Mouse (Mus musculus) erythroblast, embryonic 14.5 days (primary cell): ENCODE results near the gene Tbc1d9. TPM values are rescaled to one million over a fixed set of nuclear protein-coding genes. Genes with fewer than 3 reads are reported as not detected.
"Not testable (repeated sequence)": the region's sequence is repeated elsewhere in the genome, so short reads cannot be mapped to it uniquely, and the experiment has no call there.

Experiments used
- H3K27me3 ChIP-seq: 2 replicates; pipeline ENCODE4 v1.6.1; 2012; ENCODE audit warnings: inconsistent platforms; ENCODE audit not compliant: control insufficient read depth
- H3K36me3 ChIP-seq: 2 replicates; pipeline ENCODE4 v1.6.1; 2012; ENCODE audit warnings: mild to moderate bottlenecking, inconsistent platforms; ENCODE audit not compliant: control insufficient read depth
- H3K4me1 ChIP-seq: 2 replicates; pipeline ENCODE4 v1.6.1; 2012; ENCODE audit warnings: inconsistent platforms; ENCODE audit not compliant: control insufficient read depth
- H3K4me3 ChIP-seq: replicated peaks from 2 replicates; pipeline ENCODE3; 2012; ENCODE audit warnings: moderate library complexity, mild to moderate bottlenecking, inconsistent platforms
- H3K9me3 ChIP-seq: 2 replicates; pipeline ENCODE4 v1.6.1; 2012; ENCODE audit warnings: low read length, inconsistent platforms, mixed read lengths; ENCODE audit not compliant: control insufficient read depth
- GATA1 ChIP-seq: IDR thresholded peaks from 2 replicates; pipeline ENCODE4 v1.6.1; 2012; ENCODE audit warnings: low read length, inconsistent platforms, mixed read lengths
- TAL1 ChIP-seq: IDR thresholded peaks from 3 replicates; pipeline ENCODE4 v1.6.1; 2012; ENCODE audit warnings: low read length, inconsistent platforms, mixed read lengths
- polyA plus RNA-seq: library from polyadenylated mRNA; stranded (reverse); fragments of >175 nt; gene quantifications from 2 replicates; pipeline ENCODE4 v1.2.3, GENCODE M21; 2012

The Tbc1d9 gene
- polyA plus RNA-seq, 1 experiment = not detected

DNA sequence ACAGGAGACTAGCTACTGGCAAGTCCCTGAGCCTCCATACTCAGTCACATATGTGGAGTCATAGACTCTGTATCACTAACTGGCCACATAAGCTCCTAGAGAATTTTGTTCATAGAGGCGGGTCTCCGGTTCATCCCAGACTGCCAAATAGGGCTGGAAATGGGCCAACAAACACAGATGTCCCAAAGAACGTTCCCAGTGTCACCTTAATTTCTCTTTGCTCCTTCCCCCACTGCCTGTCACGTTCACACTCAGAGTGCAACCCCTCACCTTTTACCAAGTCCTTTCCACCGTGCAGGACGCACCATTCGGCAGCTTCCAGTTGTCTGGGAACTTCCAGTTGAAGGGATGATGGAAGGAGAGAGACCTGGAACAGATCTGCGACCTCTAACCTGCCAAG, 120.2 kb downstream of the Tbc1d9 start:
- Histone ChIP-seq H3K4me1 (no peaks in the 10 kb centered on the region), H3K27me3 (peaks cover 13% of the 10 kb centered on the region), H3K9me3 (no peaks in the 10 kb centered on the region), H3K36me3 (no peaks in the 10 kb centered on the region), H3K4me3 (no peak overlapping the region)
- TF ChIP-seq GATA1 = no peak
- TF ChIP-seq TAL1 = no peak

DNA sequence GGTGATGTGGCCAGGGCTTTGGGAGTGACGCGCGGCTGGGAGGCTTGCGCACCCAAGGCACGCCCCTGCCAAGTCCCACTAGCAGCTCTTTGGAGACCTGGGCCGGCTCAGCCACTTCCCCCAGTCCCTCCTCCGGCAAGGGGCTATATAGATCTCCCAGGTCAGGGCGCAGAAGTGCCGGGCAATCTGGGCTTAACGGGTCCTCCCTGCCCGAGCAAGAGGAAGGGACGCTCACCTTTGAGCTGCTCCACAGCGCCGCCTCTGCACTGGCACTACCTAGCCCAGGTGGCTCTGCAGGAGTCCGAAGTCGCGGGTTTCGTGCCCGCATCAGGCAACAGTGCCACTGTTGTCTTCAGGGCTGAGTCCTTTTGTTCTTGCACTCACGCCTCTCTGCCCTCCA, 125.0 kb downstream of the Tbc1d9 start, which contains the start of gene Ucp1:
TSS of gene Ucp1 (plus strand) at position 177 of the 400 bp plus-strand sequence.
- Histone ChIP-seq H3K4me3 (no peak within 1 kb of the TSS), H3K4me1 (no peaks in the 10 kb centered on the region), H3K9me3 (no peaks in the 10 kb centered on the region), H3K36me3 (no peaks in the 10 kb centered on the region), H3K27me3 (peaks cover 19% of the 10 kb centered on the region)
- TF ChIP-seq TAL1 (no peak), GATA1 (no peak)

DNA sequence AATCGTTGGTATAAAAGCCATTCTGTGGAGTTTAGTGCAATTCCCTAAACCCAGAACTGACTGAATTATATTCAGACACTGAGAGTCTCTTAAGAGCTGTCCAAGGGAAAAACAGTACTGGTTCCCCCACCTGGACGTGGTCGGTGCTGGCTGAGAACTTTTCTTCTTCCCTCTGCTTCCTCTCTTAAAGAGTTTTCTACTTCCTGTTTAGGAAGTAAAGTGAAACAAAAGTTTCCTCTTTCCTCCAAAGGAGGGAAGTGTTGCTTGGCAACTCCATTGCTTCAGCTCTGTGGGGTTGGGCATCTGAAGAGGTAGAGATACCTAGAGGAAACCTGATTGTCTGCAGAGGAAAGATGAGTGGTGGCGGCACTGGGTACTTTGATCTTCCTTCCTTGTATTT, 132.2 kb downstream of the Tbc1d9 start:
- H3K27me3 ChIP-seq = no peaks in the 10 kb centered on the region
- H3K4me3 ChIP-seq = no peak overlapping the region
- no peaks in the 10 kb centered on the region for H3K36me3 ChIP-seq
- H3K9me3 ChIP-seq = no peaks in the 10 kb centered on the region
- H3K4me1 ChIP-seq = no peaks in the 10 kb centered on the region
- no peak for TF ChIP-seq GATA1

DNA sequence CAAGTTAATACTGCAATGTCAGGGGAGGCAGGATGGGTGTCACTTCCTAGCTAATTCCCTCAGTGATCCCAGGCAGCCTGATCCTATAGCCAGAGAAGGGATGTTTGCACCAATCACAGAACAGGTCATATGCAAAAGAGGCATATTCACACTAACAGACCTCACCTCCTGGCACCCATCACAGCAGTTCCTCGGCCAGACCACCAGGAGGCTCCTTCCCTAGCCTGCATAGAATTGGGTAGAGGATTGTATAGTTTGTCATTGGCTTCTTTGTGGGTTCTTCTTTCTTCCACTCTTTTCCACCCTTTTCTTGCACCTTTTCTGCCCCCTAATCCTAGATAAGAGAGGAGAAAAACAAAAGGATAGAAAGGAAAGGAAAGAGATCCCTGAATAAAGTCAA, 135.0 kb downstream of the Tbc1d9 start:
- TF ChIP-seq TAL1 (no peak), GATA1 (no peak)
- Histone ChIP-seq H3K9me3 (no peaks in the 10 kb centered on the region), H3K27me3 (no peaks in the 10 kb centered on the region), H3K4me1 (no peaks in the 10 kb centered on the region), H3K4me3 (no peak overlapping the region), H3K36me3 (no peaks in the 10 kb centered on the region)

DNA sequence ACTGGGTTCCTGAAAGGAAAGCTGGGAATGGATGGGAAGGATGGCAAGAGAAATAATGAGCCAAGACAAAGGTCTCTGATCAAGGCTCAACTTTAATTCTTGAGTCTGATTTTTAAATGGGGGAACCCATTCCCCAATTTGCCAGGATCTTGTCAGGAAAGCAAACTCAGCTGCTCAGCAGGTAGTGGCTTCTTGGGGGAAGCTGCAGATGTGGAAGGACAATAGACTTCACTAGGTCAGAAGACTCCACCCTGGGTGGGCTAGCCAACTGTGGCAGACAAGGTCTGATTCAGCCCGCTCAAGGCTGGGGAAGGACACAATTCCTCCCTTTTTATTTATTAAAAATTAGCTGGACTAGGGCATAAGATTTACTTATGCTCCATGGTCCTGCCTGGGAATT, 139.8 kb downstream of the Tbc1d9 start:
- Histone ChIP-seq H3K27me3 (no peaks in the 10 kb centered on the region), H3K9me3 (no peaks in the 10 kb centered on the region), H3K36me3 (no peaks in the 10 kb centered on the region), H3K4me3 (no peak overlapping the region), H3K4me1 (no peaks in the 10 kb centered on the region)
- TF ChIP-seq TAL1 (no peak), GATA1 (no peak)

DNA sequence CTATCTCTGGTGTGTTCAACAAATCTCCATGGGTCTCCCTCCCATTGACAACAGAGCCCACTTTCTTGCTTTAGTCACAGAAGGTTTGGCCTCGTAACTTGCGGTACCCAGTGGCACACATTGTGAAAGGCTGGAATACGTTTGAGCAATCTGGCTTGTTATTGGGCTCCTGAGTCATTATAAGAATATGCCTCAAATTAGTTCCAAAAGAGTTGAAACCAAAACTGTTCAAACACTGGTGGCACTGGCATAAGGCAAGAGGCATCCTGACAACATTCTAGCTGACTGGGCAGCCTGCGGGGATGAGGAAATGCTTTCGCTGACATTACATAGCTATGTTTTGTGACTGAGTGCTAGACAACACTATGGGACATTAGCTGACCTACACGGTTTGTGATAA, 144.7 kb downstream of the Tbc1d9 start:
- TF ChIP-seq GATA1 (no peak), TAL1 (no peak)
- Histone ChIP-seq H3K36me3 (peaks cover 2% of the 10 kb centered on the region), H3K9me3 (no peaks in the 10 kb centered on the region), H3K4me1 (no peaks in the 10 kb centered on the region), H3K4me3 (no peak overlapping the region), H3K27me3 (no peaks in the 10 kb centered on the region)

DNA sequence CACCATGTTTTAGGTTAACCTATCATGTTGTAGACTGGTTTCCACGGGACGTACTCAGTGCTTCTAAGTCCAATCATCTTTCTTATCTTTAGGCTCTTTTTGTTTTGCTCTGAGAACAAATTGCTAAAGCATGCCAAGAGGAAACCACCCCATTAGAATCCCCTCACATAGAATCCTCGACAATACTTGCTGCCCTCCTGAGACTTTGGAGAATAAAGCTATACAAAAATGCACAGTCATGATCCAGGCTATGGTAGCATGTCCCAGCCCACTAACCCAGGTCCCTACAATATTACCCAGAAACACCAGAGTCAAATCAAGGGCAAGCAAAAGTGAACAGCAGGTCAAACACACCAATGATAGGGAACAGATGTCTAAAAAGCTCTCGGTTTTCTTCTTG, 149.9 kb downstream of the Tbc1d9 start:
- H3K27me3 ChIP-seq, H3K4me1 ChIP-seq, H3K9me3 ChIP-seq: not testable (repeated sequence)

DNA sequence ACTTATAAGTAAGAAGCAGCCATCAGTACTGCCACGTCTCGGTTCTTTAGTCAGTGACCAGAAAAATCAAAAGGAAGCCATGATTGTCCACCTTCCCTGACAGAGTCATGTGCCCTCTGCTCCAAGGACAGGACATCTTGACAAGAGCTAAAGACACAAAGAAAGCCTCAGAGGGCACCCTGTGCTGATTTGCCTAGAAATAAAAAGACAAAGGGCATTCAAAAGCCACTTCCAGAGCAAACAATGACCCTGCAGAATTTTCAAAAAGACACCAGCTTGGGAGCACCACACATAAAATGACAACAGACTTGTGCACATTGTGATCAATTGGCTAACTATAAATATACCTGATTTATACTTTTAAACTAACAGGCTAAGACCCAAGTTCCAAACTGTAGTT, 150.5 kb downstream of the Tbc1d9 start:
- H3K36me3 ChIP-seq = peaks cover 38% of the 10 kb centered on the region
- no peak overlapping the region for H3K4me3 ChIP-seq
- no peaks in the 10 kb centered on the region for H3K4me1 ChIP-seq
- no peaks in the 10 kb centered on the region for H3K9me3 ChIP-seq
- TF ChIP-seq GATA1 (no peak), TAL1 (no peak)
- H3K27me3 ChIP-seq = no peaks in the 10 kb centered on the region

More for the DNA sequence above, 149.9 kb downstream of the Tbc1d9 start:
- H3K36me3 ChIP-seq = peaks cover 34% of the 10 kb centered on the region
- not testable (repeated sequence) for H3K4me3 ChIP-seq

DNA sequence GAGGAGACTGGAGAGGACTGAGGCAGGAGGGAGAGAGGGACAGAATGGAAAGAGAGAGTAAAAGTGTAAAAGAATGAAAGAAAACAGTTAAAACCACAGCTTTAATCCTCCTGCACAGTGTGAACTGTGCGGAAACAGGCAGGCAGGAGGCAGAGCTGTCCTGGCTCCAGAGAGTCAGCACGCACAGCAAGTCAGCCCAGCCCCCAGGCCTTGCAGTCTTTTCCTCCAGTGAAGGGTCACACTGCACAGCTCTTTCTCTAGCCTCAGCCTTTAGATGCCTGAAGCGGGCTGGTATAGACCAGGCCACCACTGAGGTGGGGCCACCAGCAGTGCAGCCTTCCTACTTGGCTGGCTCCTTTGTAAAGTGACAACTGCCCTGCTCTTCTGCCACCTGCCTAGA, 155.4 kb downstream of the Tbc1d9 start:
- H3K4me1 ChIP-seq = peaks cover 2% of the 10 kb centered on the region; the same call in 1 of the 2 replicates
- TF ChIP-seq GATA1 (no peak), TAL1 (no peak)
- peaks cover 50% of the 10 kb centered on the region for H3K36me3 ChIP-seq
- H3K4me3 ChIP-seq = no peak overlapping the region
- H3K9me3 ChIP-seq = no peaks in the 10 kb centered on the region
- no peaks in the 10 kb centered on the region for H3K27me3 ChIP-seq

DNA sequence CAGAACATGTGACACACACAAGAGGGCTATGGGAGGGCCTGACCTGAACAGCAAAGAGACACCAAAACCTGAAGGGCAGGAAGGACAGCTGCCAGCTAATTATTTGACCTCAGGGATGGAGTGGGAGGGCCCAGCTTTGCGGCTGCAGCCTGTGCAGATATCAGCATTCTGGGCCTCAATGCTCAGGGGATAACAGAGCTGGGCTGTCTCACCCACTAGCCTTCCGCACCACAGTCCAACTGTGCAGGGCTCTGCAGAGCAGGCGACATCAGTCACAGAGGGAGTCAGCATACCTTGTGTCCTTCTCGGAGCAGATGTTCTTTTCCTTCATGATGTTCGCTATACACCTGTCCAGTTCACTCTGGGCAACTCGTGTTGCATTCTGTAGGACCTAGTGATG, 157.2 kb downstream of the Tbc1d9 start:
- no peak overlapping the region for H3K4me3 ChIP-seq
- peaks cover 42% of the 10 kb centered on the region for H3K36me3 ChIP-seq
- H3K4me1 ChIP-seq = peaks cover 4% of the 10 kb centered on the region; the same call in 1 of the 2 replicates
- no peaks in the 10 kb centered on the region for H3K9me3 ChIP-seq
- TF ChIP-seq GATA1 (no peak), TAL1 (no peak)
- no peaks in the 10 kb centered on the region for H3K27me3 ChIP-seq

Other genes starting within 250 kb of the Tbc1d9 start
- gene Gm10645, start 818 bp downstream of the Tbc1d9 start, polyA plus RNA-seq = 0.04 TPM in 1 of 2 replicates, not detected in the other
- gene Ucp1, start 125.0 kb downstream of the Tbc1d9 start, polyA plus RNA-seq = not detected in 2 replicates
- 0.02 TPM in 1 of 2 replicates, not detected in the other for gene Elmod2, start 167.1 kb downstream of the Tbc1d9 start, polyA plus RNA-seq
- not detected in 2 replicates for gene Mgat4d, start 183.1 kb downstream of the Tbc1d9 start, polyA plus RNA-seq
- gene Clgn, start 224.5 kb downstream of the Tbc1d9 start, polyA plus RNA-seq = not detected in 2 replicates